Mouse (Mus musculus) midbrain, embryonic 15.5 days (tissue): ENCODE results near the gene Gm10720. TPM values are rescaled to one million over a fixed set of nuclear protein-coding genes. Genes with fewer than 3 reads are reported as not detected.
"Not testable (repeated sequence)": the region's sequence is repeated elsewhere in the genome, so short reads cannot be mapped to it uniquely, and the experiment has no call there.

Source experiments
- ATAC-seq: fragments of 200-750 bp; cut with Nextera tagmentation; replicated peaks from 2 replicates; pipeline ENCODE4 v1.8.0; 2017; ENCODE audit warnings: moderate TSS enrichment
- H3K27ac ChIP-seq: fragments of 300-500 bp; sonication (generic); 2 replicates; pipeline ENCODE4 v1.5.1; 2015; ENCODE audit warnings: mild to moderate bottlenecking, inconsistent platforms
- H3K27me3 ChIP-seq: fragments of 300-500 bp; sonication (generic); replicated peaks from 2 replicates; pipeline ENCODE4 v1.6.1; 2015; ENCODE audit warnings: inconsistent platforms
- H3K36me3 ChIP-seq: fragments of 300-500 bp; sonication (generic); replicated peaks from 2 replicates; pipeline ENCODE4 v1.6.1; 2015; ENCODE audit warnings: inconsistent platforms
- H3K4me1 ChIP-seq: fragments of 300-500 bp; sonication (generic); 2 replicates; pipeline ENCODE4 v1.6.1; 2015; ENCODE audit warnings: inconsistent platforms
- H3K4me2 ChIP-seq: fragments of 300-500 bp; sonication (generic); 2 replicates; pipeline ENCODE4 v1.6.1; 2015; ENCODE audit warnings: inconsistent platforms, mild to moderate bottlenecking, moderate library complexity
- H3K4me3 ChIP-seq: fragments of 300-500 bp; sonication (generic); 2 replicates; pipeline ENCODE4 v1.5.1; 2015; ENCODE audit warnings: mild to moderate bottlenecking, inconsistent platforms
- H3K9ac ChIP-seq: fragments of 300-500 bp; sonication (generic); 2 replicates; pipeline ENCODE4 v1.6.1; 2015; ENCODE audit warnings: mild to moderate bottlenecking, inconsistent platforms
- H3K9me3 ChIP-seq: fragments of 300-500 bp; sonication (generic); 2 replicates; pipeline ENCODE4 v1.6.1; 2016; ENCODE audit warnings: inconsistent platforms
- WGBS: fragments of 180-500 bp; shearing (Covaris S2); methylation state at CpG from one replicate; pipeline ENCODE4 v1.1.7; 2015; ENCODE audit warnings: mixed read lengths; 5-methylcytosine and 5-hydroxymethylcytosine counted together
- microRNA-seq: library from miRNA; unstranded; fragments of <30 nt; microRNA quantifications from one replicate; pipeline ENCODE4, GENCODE M21; 2016
- polyA plus RNA-seq: library from polyadenylated mRNA; unstranded; fragments of >200 nt; fragmentation: Nextera tagmentation; extraction: Ambion mirVana; gene quantifications from 2 replicates; pipeline ENCODE4 v1.2.1, GENCODE M21; 2015

Gene Gm10720
- polyA plus RNA-seq, 1 experiment from 2014 or later = not detected

DNA sequence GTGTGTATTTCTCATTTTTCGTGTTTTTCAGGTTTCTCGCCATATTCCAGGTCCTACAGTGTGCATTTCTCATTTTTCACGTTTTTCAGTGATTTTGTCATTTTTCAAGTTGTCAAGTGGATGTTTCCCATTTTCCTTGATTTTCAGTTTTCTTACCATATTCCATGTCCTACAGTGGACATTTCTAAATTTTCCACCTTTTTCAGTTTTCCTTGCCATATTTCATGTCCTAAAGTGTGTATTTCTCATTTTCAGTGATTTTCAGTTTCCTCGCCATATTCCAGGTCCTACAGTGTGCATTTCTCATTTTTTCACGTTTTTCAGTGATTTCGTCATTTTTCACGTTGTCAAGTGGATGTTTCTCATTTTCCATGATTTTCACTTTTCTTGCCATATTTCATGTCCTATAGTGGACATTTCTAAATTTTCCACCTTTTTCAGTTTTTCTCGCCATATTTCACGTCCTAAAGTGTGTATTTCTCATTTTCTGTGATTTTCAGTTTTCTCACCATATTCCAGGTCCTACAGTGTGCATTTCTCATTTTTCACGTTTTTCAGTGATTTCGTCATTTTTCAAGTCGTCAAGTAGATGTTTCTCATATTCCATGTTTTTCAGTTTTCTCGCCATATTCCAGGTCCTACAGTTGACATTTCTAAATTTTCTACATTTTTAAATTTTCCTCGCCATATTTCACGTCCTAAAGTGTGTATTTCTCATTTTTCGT, 14.0 kb downstream of the Gm10720 start:
- 69% methylated on average over 14 of the region's 16 CpGs for WGBS
- H3K4me1 ChIP-seq, H3K27me3 ChIP-seq, ATAC-seq, H3K9me3 ChIP-seq, H3K4me2 ChIP-seq, H3K36me3 ChIP-seq, H3K4me3 ChIP-seq, H3K9ac ChIP-seq, H3K27ac ChIP-seq: not testable (repeated sequence)

DNA sequence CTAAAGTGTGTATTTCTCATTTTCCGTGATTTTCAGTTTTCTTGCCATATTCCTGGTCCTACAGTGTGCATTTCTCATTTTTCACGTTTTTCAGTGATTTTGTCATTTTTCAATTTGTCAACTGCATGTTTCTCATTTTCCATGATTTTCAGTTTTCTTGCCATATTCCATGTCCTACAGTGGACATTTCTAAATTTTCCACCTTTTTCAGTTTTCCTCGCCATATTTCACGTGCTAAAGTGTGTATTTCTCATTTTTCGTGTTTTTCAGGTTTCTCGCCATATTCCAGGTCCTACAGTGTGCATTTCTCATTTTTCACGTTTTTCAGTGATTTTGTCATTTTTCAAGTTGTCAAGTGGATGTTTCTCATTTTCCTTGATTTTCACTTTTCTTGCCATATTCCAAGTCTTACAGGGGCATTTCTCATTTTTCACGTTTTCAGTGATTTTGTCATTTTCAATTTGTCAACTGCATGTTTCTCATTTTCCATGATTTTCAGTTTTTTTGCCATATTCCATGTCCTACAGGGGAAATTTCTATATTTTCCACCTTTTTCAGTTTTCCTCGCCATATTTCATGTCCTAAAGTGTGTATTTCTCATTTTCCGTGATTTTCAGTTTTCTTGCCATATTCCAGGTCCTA, 15.3 kb downstream of the Gm10720 start:
- WGBS = 64% methylated on average over 3 of the region's 10 CpGs
- H3K27me3 ChIP-seq, H3K4me3 ChIP-seq, H3K4me2 ChIP-seq, H3K9me3 ChIP-seq, ATAC-seq, H3K9ac ChIP-seq, H3K4me1 ChIP-seq, H3K36me3 ChIP-seq, H3K27ac ChIP-seq: not testable (repeated sequence)

DNA sequence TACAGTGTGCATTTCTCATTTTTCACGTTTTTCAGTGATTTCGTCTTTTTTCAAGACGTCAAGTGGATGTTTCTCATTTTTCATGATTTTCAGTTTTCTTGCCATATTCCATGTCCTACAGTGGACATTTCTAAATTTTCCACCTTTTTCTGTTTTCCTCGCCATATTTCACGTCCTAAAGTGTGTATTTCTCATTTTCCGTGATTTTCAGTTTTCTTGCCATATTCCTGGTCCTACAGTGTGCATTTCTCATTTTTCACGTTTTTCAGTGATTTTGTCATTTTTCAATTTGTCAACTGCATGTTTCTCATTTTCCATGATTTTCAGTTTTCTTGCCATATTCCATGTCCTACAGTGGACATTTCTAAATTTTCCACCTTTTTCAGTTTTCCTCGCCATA, 18.8 kb downstream of the Gm10720 start, which contains the start of gene Gm17535:
Gm17535 (plus strand) TSS at position 301 of the 400 bp plus-strand sequence.
- not testable (repeated sequence) for H3K9me3 ChIP-seq, H3K9ac ChIP-seq, H3K4me2 ChIP-seq, H3K36me3 ChIP-seq, H3K4me3 ChIP-seq, ATAC-seq, H3K4me1 ChIP-seq, H3K27me3 ChIP-seq, H3K27ac ChIP-seq
- WGBS = 78% methylated on average over 2 of the region's 8 CpGs

DNA sequence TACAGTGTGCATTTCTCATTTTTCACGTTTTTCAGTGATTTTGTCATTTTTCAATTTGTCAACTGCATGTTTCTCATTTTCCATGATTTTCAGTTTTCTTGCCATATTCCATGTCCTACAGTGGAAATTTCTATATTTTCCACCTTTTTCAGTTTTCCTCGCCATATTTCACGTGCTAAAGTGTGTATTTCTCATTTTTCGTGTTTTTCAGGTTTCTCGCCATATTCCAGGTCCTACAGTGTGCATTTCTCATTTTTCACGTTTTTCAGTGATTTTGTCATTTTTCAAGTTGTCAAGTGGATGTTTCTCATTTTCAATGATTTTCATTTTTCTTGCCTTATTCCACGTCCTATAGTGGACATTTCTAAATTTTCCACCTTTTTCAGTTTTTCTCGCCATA, 21.1 kb downstream of the Gm10720 start, which contains the start of gene Gm10715:
Gm10715 (plus strand) TSS at position 301 of the 400 bp plus-strand sequence.
- ATAC-seq, H3K9ac ChIP-seq, H3K36me3 ChIP-seq, H3K4me3 ChIP-seq, H3K27ac ChIP-seq, H3K4me1 ChIP-seq, H3K9me3 ChIP-seq, H3K27me3 ChIP-seq, H3K4me2 ChIP-seq: not testable (repeated sequence)
- 75% methylated on average over 8 of the region's 8 CpGs for WGBS

DNA sequence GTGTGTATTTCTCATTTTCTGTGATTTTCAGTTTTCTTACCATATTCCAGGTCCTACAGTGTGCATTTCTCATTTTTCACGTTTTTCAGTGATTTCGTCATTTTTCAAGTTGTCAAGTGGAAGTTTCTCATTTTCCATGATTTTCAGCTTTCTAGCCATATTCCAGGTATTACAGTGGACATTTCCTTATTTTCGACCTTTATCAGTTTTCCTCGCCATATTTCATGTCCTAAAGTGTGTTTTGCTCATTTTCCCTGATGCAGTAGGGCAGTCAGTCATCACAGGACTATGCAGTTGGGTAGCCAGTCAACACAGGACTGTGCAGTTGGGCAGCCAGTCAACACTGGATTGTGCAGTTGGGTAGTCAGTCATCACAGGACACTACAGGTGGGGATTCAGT, 22.7 kb downstream of the Gm10720 start:
- not testable (repeated sequence) for H3K4me2 ChIP-seq, H3K27ac ChIP-seq, H3K4me1 ChIP-seq, H3K9ac ChIP-seq, H3K9me3 ChIP-seq, H3K36me3 ChIP-seq, H3K4me3 ChIP-seq, H3K27me3 ChIP-seq, ATAC-seq
- 64% methylated on average over 4 of the region's 4 CpGs for WGBS

Small RNA genes lying within 50 kb of the gene (microRNA-seq; reads per million reads assigned to microRNA genes)
- gene Mir101c = not detected

Other genes starting within 250 kb of the Gm10720 start
- not detected in 2 replicates for gene Gm10722, start 14.7 kb upstream of the Gm10720 start, polyA plus RNA-seq
- not detected in 2 replicates for gene Gm11168, start 12.3 kb upstream of the Gm10720 start, polyA plus RNA-seq
- not detected in 2 replicates for gene Gm10721, start 2.5 kb upstream of the Gm10720 start, polyA plus RNA-seq
- gene Gm10719, start 1.8 kb downstream of the Gm10720 start, polyA plus RNA-seq = 0.28 and 0.34 TPM in 2 replicates
- gene Gm10718, start 7.9 kb downstream of the Gm10720 start, polyA plus RNA-seq = 0.27 and 0.49 TPM in 2 replicates
- 0.92 and 1.0 TPM in 2 replicates for gene Gm10717, start 9.8 kb downstream of the Gm10720 start, polyA plus RNA-seq
- not detected in 2 replicates for gene Gm17535, start 18.9 kb downstream of the Gm10720 start, polyA plus RNA-seq
- gene Gm10715, start 21.2 kb downstream of the Gm10720 start, polyA plus RNA-seq = not detected in 2 replicates